Comparison of ENCODE assay signal across 12 mouse cellular contexts in genomic region chr17:48057382-48057781, GRCm38 (mm10). TPM values are rescaled to one million over a fixed set of nuclear protein-coding genes. Genes with fewer than 3 reads are reported as not detected.
DNase-seq lines count a peak whose midpoint lies in the region; ATAC-seq and TF ChIP-seq lines count a peak whose summit lies in the region.
"Had no signal": no experiment of that assay in that cellular context is flagged by ENCODE, and none has a peak within 500 bp of the region (broad histone marks: within the 10 kb centered on the region; RNA-seq: fewer than 3 reads in every experiment).

No protein-coding gene starts in this region.

- peak; percentile 15 for DNase-seq in adrenal gland, postnatal 14 days
- DNase-seq in adrenal gland, adult (ENCODE audit: inconsistent age in 2 of 2, low spot score in 1 of 2): no peak
- no peak for DNase-seq in forebrain, postnatal 0 days
- peak; percentile 32 for DNase-seq in heart, postnatal 4 days
- no peak for DNase-seq in lung, adult 2 months
- no peak for DNase-seq in thymus, postnatal 25 days
- DNase-seq: lung, postnatal 10 days had no signal

- TF ChIP-seq CTCF in forebrain, postnatal 0 days (IDR thresholded peaks at IDR 0.05; ENCODE audit: low read depth): no peak
- TF ChIP-seq CTCF in lung, adult 2 months (IDR thresholded peaks at IDR 0.05; ENCODE audit: insufficient read depth, low read length): no peak
- TF ChIP-seq CTCF in intestine, postnatal 0 days (IDR thresholded peaks at IDR 0.05; ENCODE audit: low read depth): no peak

- peaks cover 18% of the 10 kb centered on the region; the same call in 1 of the 2 replicates for H3K4me1 ChIP-seq in forebrain, postnatal 0 days (ENCODE audit: insufficient read depth)
- peaks cover 36% of the 10 kb centered on the region for H3K4me1 ChIP-seq in midbrain, embryonic 13.5 days (replicated peaks)
- H3K4me1 ChIP-seq in lung, adult 2 months (ENCODE audit: control insufficient read depth, insufficient read depth, low read length): no peaks in the 10 kb centered on the region
- H3K4me1 ChIP-seq in intestine, postnatal 0 days (replicated peaks; ENCODE audit: control insufficient read depth, insufficient read depth, low read length): no peaks in the 10 kb centered on the region

- H3K4me2 ChIP-seq in forebrain, postnatal 0 days (ENCODE audit: low read depth): peak overlapping the region; percentile 17; the same call in 1 of the 2 replicates
- H3K4me2 ChIP-seq in midbrain, embryonic 13.5 days (replicated peaks): peak overlapping the region; percentile 26
- H3K4me2 ChIP-seq in intestine, postnatal 0 days (replicated peaks; ENCODE audit: low read depth): no peak overlapping the region
- H3K4me2 ChIP-seq: embryonic facial prominence, embryonic 15.5 days; intestine, embryonic 15.5 days had no signal

- TF ChIP-seq POLR2A in lung, adult 2 months (IDR thresholded peaks at IDR 0.05; ENCODE audit: borderline replicate concordance, extremely low read depth, low read depth, low read length): no peak

- WGBS in forebrain, postnatal 0 days: 2% methylated on average over 12 of the region's 12 CpGs
- WGBS in midbrain, embryonic 13.5 days: 3% methylated on average over 12 of the region's 12 CpGs
- WGBS in lung, adult 2 months: 19% methylated on average over 12 of the region's 12 CpGs
- 29% methylated on average over 12 of the region's 12 CpGs for WGBS in intestine, postnatal 0 days

- 0 out of 2 replicates have a peak overlapping the region, but pooled peaks have one; percentile 1 for H3K9ac ChIP-seq in forebrain, postnatal 0 days
- no peak overlapping the region for H3K9ac ChIP-seq in midbrain, embryonic 13.5 days (replicated peaks)
- no peak overlapping the region for H3K9ac ChIP-seq in intestine, postnatal 0 days (ENCODE audit: low read depth, low read length)
- H3K9ac ChIP-seq: embryonic facial prominence, embryonic 15.5 days; intestine, embryonic 15.5 days had no signal

- peak overlapping the region; percentile 35 for H3K27ac ChIP-seq in forebrain, postnatal 0 days (ENCODE audit: low read depth, low read length)
- H3K27ac ChIP-seq in midbrain, embryonic 13.5 days: peak overlapping the region; percentile 66
- H3K27ac ChIP-seq in intestine, postnatal 0 days (ENCODE audit: low read depth, low read length): no peak overlapping the region
- H3K27ac ChIP-seq: embryonic facial prominence, embryonic 15.5 days; intestine, embryonic 15.5 days had no signal

- no peak overlapping the region for H3K4me3 ChIP-seq in forebrain, postnatal 0 days (ENCODE audit: low read depth, low read length)
- no peak overlapping the region for H3K4me3 ChIP-seq in midbrain, embryonic 13.5 days (replicated peaks)
- H3K4me3 ChIP-seq in lung, adult 2 months (replicated peaks; ENCODE audit: extremely low read depth, low read depth, low read length): no peak overlapping the region
- H3K4me3 ChIP-seq in intestine, postnatal 0 days (ENCODE audit: low read depth, low read length): no peak overlapping the region
- H3K4me3 ChIP-seq: embryonic facial prominence, embryonic 15.5 days; intestine, embryonic 15.5 days had no signal

- 0 out of 2 replicates have a peak, but pooled peaks have one; percentile 13 for ATAC-seq in forebrain, postnatal 0 days
- ATAC-seq in midbrain, embryonic 13.5 days: peak; percentile 28; the same call in 1 of the 2 replicates
- ATAC-seq in intestine, postnatal 0 days: no peak
- ATAC-seq: intestine, embryonic 15.5 days had no signal

- H3K36me3 ChIP-seq in forebrain, postnatal 0 days (ENCODE audit: insufficient read depth): no peaks in the 10 kb centered on the region
- no peaks in the 10 kb centered on the region for H3K36me3 ChIP-seq in midbrain, embryonic 13.5 days
- no peaks in the 10 kb centered on the region for H3K36me3 ChIP-seq in intestine, postnatal 0 days (ENCODE audit: control insufficient read depth, insufficient read depth)
- H3K36me3 ChIP-seq: embryonic facial prominence, embryonic 15.5 days; intestine, embryonic 15.5 days had no signal

- no peaks in the 10 kb centered on the region for H3K27me3 ChIP-seq in forebrain, postnatal 0 days (ENCODE audit: insufficient read depth, low read length)
- peaks cover 17% of the 10 kb centered on the region for H3K27me3 ChIP-seq in midbrain, embryonic 13.5 days
- H3K27me3 ChIP-seq in intestine, postnatal 0 days (replicated peaks; ENCODE audit: control insufficient read depth, insufficient read depth, low read length): 0 out of 2 replicates have a peak, but pooled peaks cover 6% of the 10 kb centered on the region

- H3K9me3 ChIP-seq in forebrain, postnatal 0 days (ENCODE audit: low read length): no peaks in the 10 kb centered on the region
- no peaks in the 10 kb centered on the region for H3K9me3 ChIP-seq in midbrain, embryonic 13.5 days
- no peaks in the 10 kb centered on the region for H3K9me3 ChIP-seq in intestine, postnatal 0 days (ENCODE audit: control insufficient read depth)
- H3K9me3 ChIP-seq: embryonic facial prominence, embryonic 15.5 days; intestine, embryonic 15.5 days had no signal

RNA-seq across cellular contexts. Expression of gene 1700122O11Rik, which starts 19.3 kb away (rescaled TPM):
- total RNA-seq in adrenal gland, postnatal 14 days (2021): not detected in 2 replicates
- not detected in 2 replicates for total RNA-seq in forebrain, postnatal 0 days (2014; rRNA removed)
- polyA plus RNA-seq in forebrain, postnatal 0 days (2015; fragmentation: Nextera tagmentation; extraction: Ambion mirVana): not detected in 2 replicates
- not detected for total RNA-seq in heart, postnatal 4 days (2021)
- not detected in 2 replicates for polyA plus RNA-seq in midbrain, embryonic 13.5 days (2015; fragmentation: Nextera tagmentation; extraction: Ambion mirVana)
- not detected in 2 replicates for polyA plus RNA-seq in lung, adult 2 months (2012; rRNA removed)
- not detected in 2 replicates for polyA plus RNA-seq in intestine, postnatal 0 days (2015; fragmentation: Nextera tagmentation; extraction: Ambion mirVana)
- polyA plus RNA-seq: embryonic facial prominence, embryonic 15.5 days; intestine, embryonic 15.5 days; urinary bladder, adult 2 months had no signal

RNA-seq across cellular contexts. Expression of gene 1700067P10Rik, which starts 31.7 kb away (rescaled TPM):
- total RNA-seq in adrenal gland, postnatal 14 days (2021): not detected in 2 replicates
- not detected in 2 replicates for total RNA-seq in forebrain, postnatal 0 days (2014; rRNA removed)
- not detected in 2 replicates for polyA plus RNA-seq in forebrain, postnatal 0 days (2015; fragmentation: Nextera tagmentation; extraction: Ambion mirVana)
- not detected for total RNA-seq in heart, postnatal 4 days (2021)
- polyA plus RNA-seq in midbrain, embryonic 13.5 days (2015; fragmentation: Nextera tagmentation; extraction: Ambion mirVana): 0.34 TPM in 1 of 2 replicates, not detected in the other
- polyA plus RNA-seq in lung, adult 2 months (2012; rRNA removed): not detected in 2 replicates
- not detected in 2 replicates for polyA plus RNA-seq in intestine, postnatal 0 days (2015; fragmentation: Nextera tagmentation; extraction: Ambion mirVana)
- polyA plus RNA-seq: embryonic facial prominence, embryonic 15.5 days; intestine, embryonic 15.5 days had no signal

Comparison
In these comparisons a context has a peak if more than half of its experiments do, and no peak if none do; other contexts are left out.
1. DNase-seq: peak in adrenal gland, postnatal 14 days (single experiment) and heart, postnatal 4 days (single experiment); none in adrenal gland, adult (0 of 2), forebrain, postnatal 0 days (single experiment), lung, adult 2 months (single experiment) and thymus, postnatal 25 days (single experiment).